Mouse (Mus musculus) midbrain, embryonic 15.5 days (tissue): ENCODE measurements around the gene Prkag2. TPM values are rescaled to one million over a fixed set of nuclear protein-coding genes. Genes with fewer than 3 reads are reported as not detected.
A peak's percentile ranks its signal among the peaks of the same experiment; 100 is the strongest.
"Not testable (repeated sequence)": the region's sequence is repeated elsewhere in the genome, so short reads cannot be mapped to it uniquely, and the experiment has no call there.

Experiments used
- ATAC-seq: fragments of 200-750 bp; cut with Nextera tagmentation; replicated peaks from 2 replicates; pipeline ENCODE4 v1.8.0; 2017; ENCODE audit warnings: moderate TSS enrichment
- H3K27ac ChIP-seq: fragments of 300-500 bp; sonication (generic); 2 replicates; pipeline ENCODE4 v1.5.1; 2015; ENCODE audit warnings: mild to moderate bottlenecking, inconsistent platforms
- H3K27me3 ChIP-seq: fragments of 300-500 bp; sonication (generic); replicated peaks from 2 replicates; pipeline ENCODE4 v1.6.1; 2015; ENCODE audit warnings: inconsistent platforms
- H3K36me3 ChIP-seq: fragments of 300-500 bp; sonication (generic); replicated peaks from 2 replicates; pipeline ENCODE4 v1.6.1; 2015; ENCODE audit warnings: inconsistent platforms
- H3K4me1 ChIP-seq: fragments of 300-500 bp; sonication (generic); 2 replicates; pipeline ENCODE4 v1.6.1; 2015; ENCODE audit warnings: inconsistent platforms
- H3K4me2 ChIP-seq: fragments of 300-500 bp; sonication (generic); 2 replicates; pipeline ENCODE4 v1.6.1; 2015; ENCODE audit warnings: inconsistent platforms, mild to moderate bottlenecking, moderate library complexity
- H3K4me3 ChIP-seq: fragments of 300-500 bp; sonication (generic); 2 replicates; pipeline ENCODE4 v1.5.1; 2015; ENCODE audit warnings: mild to moderate bottlenecking, inconsistent platforms
- H3K9ac ChIP-seq: fragments of 300-500 bp; sonication (generic); 2 replicates; pipeline ENCODE4 v1.6.1; 2015; ENCODE audit warnings: mild to moderate bottlenecking, inconsistent platforms
- H3K9me3 ChIP-seq: fragments of 300-500 bp; sonication (generic); 2 replicates; pipeline ENCODE4 v1.6.1; 2016; ENCODE audit warnings: inconsistent platforms
- WGBS: fragments of 180-500 bp; shearing (Covaris S2); methylation state at CpG from one replicate; pipeline ENCODE4 v1.1.7; 2015; ENCODE audit warnings: mixed read lengths; 5-methylcytosine and 5-hydroxymethylcytosine counted together
- polyA plus RNA-seq: library from polyadenylated mRNA; unstranded; fragments of >200 nt; fragmentation: Nextera tagmentation; extraction: Ambion mirVana; gene quantifications from 2 replicates; pipeline ENCODE4 v1.2.1, GENCODE M21; 2015

Prkag2 gene
- polyA plus RNA-seq, 1 experiment from 2014 or later: 102 TPM

DNA sequence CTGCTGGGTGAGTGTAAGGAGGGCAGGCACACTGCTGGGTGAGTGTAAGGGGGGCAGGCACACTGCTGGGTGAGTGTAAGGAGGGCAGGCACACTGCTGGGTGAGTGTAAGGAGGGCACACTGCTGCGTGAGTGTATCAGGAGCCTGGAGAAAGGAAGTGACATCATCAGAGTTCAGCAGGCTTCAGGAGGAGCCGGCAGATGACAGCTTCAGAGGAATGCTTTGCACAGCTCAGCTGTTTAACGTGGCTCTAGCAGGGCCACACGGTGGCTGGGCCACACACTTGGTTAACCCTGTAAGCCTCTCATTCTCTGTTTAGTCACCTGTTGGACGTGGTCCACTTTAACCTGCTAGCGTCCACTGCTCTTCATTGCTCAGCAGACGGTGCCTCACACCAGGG is 16.6 kb downstream of the Prkag2 start:
- no peak for ATAC-seq
- WGBS: 60% methylated on average over 7 of the region's 7 CpGs

GRCm38 (mm10) chr5:25082542-25082941 is 17.9 kb downstream of the Prkag2 start:
- 45% methylated on average over 2 of the region's 2 CpGs for WGBS
- no peak overlapping the region for H3K9ac ChIP-seq
- H3K4me2 ChIP-seq: no peak overlapping the region
- no peaks in the 10 kb centered on the region for H3K36me3 ChIP-seq
- H3K27ac ChIP-seq: no peak overlapping the region
- no peaks in the 10 kb centered on the region for H3K4me1 ChIP-seq
- no peaks in the 10 kb centered on the region for H3K9me3 ChIP-seq
- ATAC-seq: no peak
- H3K27me3 ChIP-seq: no peaks in the 10 kb centered on the region
- no peak overlapping the region for H3K4me3 ChIP-seq

More for the DNA sequence above, 16.6 kb downstream of the Prkag2 start:
- Histone ChIP-seq H3K27me3 (no peaks in the 10 kb centered on the region), H3K36me3 (no peaks in the 10 kb centered on the region), H3K9ac (no peak overlapping the region), H3K4me3 (no peak overlapping the region), H3K27ac (no peak overlapping the region), H3K4me1 (no peaks in the 10 kb centered on the region), H3K4me2 (no peak overlapping the region), H3K9me3 (no peaks in the 10 kb centered on the region)

GRCm38 (mm10) chr5:25081545-25081944 is 18.9 kb downstream of the Prkag2 start:
- Histone ChIP-seq H3K4me3 (no peak overlapping the region), H3K27me3 (no peaks in the 10 kb centered on the region), H3K4me2 (no peak overlapping the region), H3K27ac (no peak overlapping the region), H3K4me1 (no peaks in the 10 kb centered on the region), H3K36me3 (no peaks in the 10 kb centered on the region), H3K9me3 (no peaks in the 10 kb centered on the region), H3K9ac (no peak overlapping the region)
- 78% methylated on average over 16 of the region's 16 CpGs for WGBS
- no peak for ATAC-seq

GRCm38 (mm10) chr5:25080994-25081393 is 19.4 kb downstream of the Prkag2 start:
- no peak overlapping the region for H3K4me2 ChIP-seq
- no peaks in the 10 kb centered on the region for H3K36me3 ChIP-seq
- H3K27me3 ChIP-seq: no peaks in the 10 kb centered on the region
- no peaks in the 10 kb centered on the region for H3K9me3 ChIP-seq
- no peak overlapping the region for H3K27ac ChIP-seq
- H3K4me1 ChIP-seq: no peaks in the 10 kb centered on the region
- H3K4me3 ChIP-seq: no peak overlapping the region
- no peak overlapping the region for H3K9ac ChIP-seq
- WGBS: 79% methylated on average over 3 of the region's 3 CpGs
- no peak for ATAC-seq

DNA sequence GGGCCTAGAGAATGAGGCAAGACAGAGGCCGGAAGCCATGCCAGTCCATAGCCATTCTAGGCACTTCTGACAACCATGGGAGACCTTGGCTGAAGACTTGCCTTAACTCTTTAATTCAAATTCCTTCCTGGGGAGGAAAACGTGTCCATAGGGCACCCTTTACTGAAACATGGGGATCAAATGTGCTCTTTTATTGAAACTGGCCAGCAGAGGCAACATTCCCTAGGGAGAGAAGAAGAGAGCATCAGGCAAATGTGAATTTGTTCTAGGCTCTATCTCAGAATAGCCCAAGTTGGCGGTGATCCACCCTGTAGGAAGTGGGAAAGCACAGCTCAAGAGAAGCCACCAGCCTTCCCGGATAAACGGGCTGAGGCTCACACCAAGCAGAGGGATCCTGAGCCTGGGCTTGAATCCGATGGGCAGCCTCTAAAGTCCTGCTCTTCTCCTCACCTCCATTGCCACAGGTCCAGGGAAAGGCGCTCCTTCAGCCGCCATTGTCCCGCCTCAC is 19.9 kb downstream of the Prkag2 start:
- Histone ChIP-seq H3K9ac (no peak overlapping the region), H3K4me1 (no peaks in the 10 kb centered on the region), H3K36me3 (no peaks in the 10 kb centered on the region), H3K9me3 (no peaks in the 10 kb centered on the region), H3K27me3 (no peaks in the 10 kb centered on the region), H3K4me2 (no peak overlapping the region), H3K4me3 (no peak overlapping the region), H3K27ac (no peak overlapping the region)
- ATAC-seq: no peak
- 93% methylated on average over 9 of the region's 9 CpGs for WGBS

- 95% methylated on average over 9 of the region's 9 CpGs for WGBS
- ATAC-seq: no peak
- Histone ChIP-seq H3K4me1 (no peaks in the 10 kb centered on the region), H3K4me2 (no peak overlapping the region), H3K9ac (no peak overlapping the region), H3K4me3 (no peak overlapping the region), H3K27me3 (no peaks in the 10 kb centered on the region), H3K9me3 (no peaks in the 10 kb centered on the region), H3K27ac (no peak overlapping the region), H3K36me3 (no peaks in the 10 kb centered on the region)
Measured at GRCm38 (mm10) chr5:25079766-25080265, 20.6 kb downstream of the Prkag2 start.

DNA sequence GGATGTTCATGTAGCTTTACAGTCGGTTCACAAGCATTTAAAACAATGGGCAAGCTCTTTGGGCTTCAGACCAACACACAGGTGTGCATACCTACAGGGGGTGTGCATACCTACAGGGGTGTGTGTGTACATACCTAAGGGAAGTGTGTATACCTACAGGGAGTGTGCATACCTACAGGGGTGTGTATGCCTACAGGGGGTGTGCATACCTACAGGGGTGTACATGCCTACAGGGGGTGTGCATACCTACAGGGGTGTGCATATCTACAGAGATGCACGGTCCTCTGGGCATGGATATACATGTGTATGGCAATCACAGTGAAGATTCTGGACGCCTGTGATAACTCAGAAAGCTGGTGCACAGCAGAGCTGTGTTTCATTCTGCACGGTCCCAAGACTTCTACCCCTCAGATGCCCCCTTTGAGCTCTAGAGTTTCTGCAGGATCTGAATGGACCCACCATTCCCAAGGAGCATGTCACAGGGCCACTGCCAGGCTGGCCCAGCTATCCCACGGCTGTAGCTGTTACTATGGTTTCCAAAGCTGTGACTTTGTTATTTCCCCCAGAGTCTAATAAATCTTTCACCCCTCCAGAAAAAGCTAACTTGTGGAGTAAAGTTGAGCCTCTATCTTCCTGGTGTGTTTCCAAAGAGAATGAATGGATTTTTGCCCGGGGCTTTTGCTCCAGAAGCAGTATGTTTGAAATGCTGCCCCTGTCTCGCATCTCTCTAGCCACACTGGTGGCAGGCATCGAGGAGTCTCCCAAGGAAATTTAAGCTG is 22.4 kb downstream of the Prkag2 start:
- H3K4me3 ChIP-seq: no peak overlapping the region
- no peaks in the 10 kb centered on the region for H3K36me3 ChIP-seq
- no peak for ATAC-seq
- no peaks in the 10 kb centered on the region for H3K4me1 ChIP-seq
- no peaks in the 10 kb centered on the region for H3K27me3 ChIP-seq
- no peak overlapping the region for H3K27ac ChIP-seq
- H3K4me2 ChIP-seq: no peak overlapping the region
- WGBS: 60% methylated on average over 8 of the region's 8 CpGs
- H3K9ac ChIP-seq: no peak overlapping the region
- H3K9me3 ChIP-seq: no peaks in the 10 kb centered on the region

DNA sequence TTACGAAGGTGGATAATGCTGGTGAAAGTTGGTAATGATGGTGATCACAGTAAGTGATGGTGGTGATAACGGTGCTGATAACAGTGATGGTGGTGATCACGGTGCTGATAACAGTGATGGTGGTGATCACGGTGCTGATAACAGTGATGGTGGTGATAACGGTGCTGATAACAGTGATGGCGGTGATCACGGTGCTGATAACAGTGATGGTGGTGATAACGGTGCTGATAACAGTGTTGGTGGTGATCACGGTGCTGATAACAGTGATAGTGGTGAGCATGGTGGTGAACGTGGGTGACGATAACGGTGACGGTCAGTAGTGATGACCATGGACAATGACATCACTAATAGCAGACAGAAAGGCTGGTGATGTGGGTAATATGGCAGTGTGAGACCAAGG is 23.2 kb downstream of the Prkag2 start:
- WGBS: 97% methylated on average over 13 of the region's 13 CpGs
- H3K4me2 ChIP-seq, H3K9ac ChIP-seq, H3K9me3 ChIP-seq, H3K27ac ChIP-seq, H3K4me1 ChIP-seq, H3K4me3 ChIP-seq, H3K27me3 ChIP-seq, H3K36me3 ChIP-seq, ATAC-seq: not testable (repeated sequence)

- Histone ChIP-seq H3K4me2 (no peak overlapping the region), H3K27ac (no peak overlapping the region), H3K27me3 (no peaks in the 10 kb centered on the region), H3K9me3 (no peaks in the 10 kb centered on the region), H3K4me3 (no peak overlapping the region), H3K4me1 (no peaks in the 10 kb centered on the region), H3K9ac (no peak overlapping the region), H3K36me3 (no peaks in the 10 kb centered on the region)
- 82% methylated on average over 4 of the region's 4 CpGs for WGBS
- ATAC-seq: no peak
Measured at GRCm38 (mm10) chr5:25075623-25076022, 24.8 kb downstream of the Prkag2 start.

DNA sequence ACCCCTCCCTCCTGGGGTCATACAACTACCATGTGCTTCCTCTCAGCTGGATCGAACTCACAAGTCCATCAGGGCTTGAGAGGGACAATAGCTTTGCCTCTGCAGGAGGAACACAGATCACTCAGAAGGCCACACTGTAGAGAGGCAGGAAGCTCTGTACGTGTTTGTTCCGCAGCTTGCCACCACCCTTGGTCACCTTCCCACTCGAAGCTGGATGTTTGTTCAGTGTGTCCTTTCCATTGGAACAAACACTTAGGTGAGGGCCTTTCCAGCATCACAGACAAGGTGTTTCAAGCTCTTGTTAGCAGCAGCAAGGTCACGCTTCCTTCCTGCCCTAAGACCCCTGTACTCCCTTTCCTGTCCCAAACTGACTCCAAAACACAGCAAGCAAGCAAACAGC is 30.6 kb downstream of the Prkag2 start:
- 77% methylated on average over 5 of the region's 5 CpGs for WGBS
- no peaks in the 10 kb centered on the region for H3K27me3 ChIP-seq

GRCm38 (mm10) chr5:25067122-25067521 is 33.3 kb downstream of the Prkag2 start:
- Histone ChIP-seq H3K4me3 (no peak overlapping the region), H3K4me2 (no peak overlapping the region), H3K4me1 (peaks cover 8% of the 10 kb centered on the region; the same call in 1 of the 2 replicates), H3K27me3 (no peaks in the 10 kb centered on the region), H3K36me3 (no peaks in the 10 kb centered on the region), H3K9ac (no peak overlapping the region), H3K27ac (no peak overlapping the region), H3K9me3 (no peaks in the 10 kb centered on the region)
- 0 out of 2 replicates have a peak, but pooled peaks have one; percentile 30 for ATAC-seq
- WGBS: 53% methylated on average over 6 of the region's 6 CpGs

More for the DNA sequence above, 30.6 kb downstream of the Prkag2 start:
- 0 out of 2 replicates have a peak, but pooled peaks cover 4% of the 10 kb centered on the region for H3K4me1 ChIP-seq
- H3K9ac ChIP-seq: no peak overlapping the region
- no peak overlapping the region for H3K4me3 ChIP-seq
- no peak overlapping the region for H3K4me2 ChIP-seq
- no peak overlapping the region for H3K27ac ChIP-seq
- no peak for ATAC-seq
- no peaks in the 10 kb centered on the region for H3K9me3 ChIP-seq
- H3K36me3 ChIP-seq: no peaks in the 10 kb centered on the region

GRCm38 (mm10) chr5:25064270-25065232 is 35.9 kb downstream of the Prkag2 start:
- no peak for ATAC-seq
- Histone ChIP-seq H3K36me3 (no peaks in the 10 kb centered on the region), H3K4me2 (no peak overlapping the region)

More at GRCm38 (mm10) chr5:25064270-25065232, 35.9 kb downstream of the Prkag2 start:
- H3K9ac ChIP-seq: no peak overlapping the region
- no peak overlapping the region for H3K4me3 ChIP-seq
- no peaks in the 10 kb centered on the region for H3K9me3 ChIP-seq
- 63% methylated on average over 8 of the region's 8 CpGs for WGBS
- H3K27me3 ChIP-seq: no peaks in the 10 kb centered on the region
- no peak overlapping the region for H3K27ac ChIP-seq
- peaks cover 16% of the 10 kb centered on the region for H3K4me1 ChIP-seq
